Mouse (Mus musculus) hindbrain, embryonic 16.5 days (tissue): ENCODE results near the gene Ffar3. TPM values are rescaled to one million over a fixed set of nuclear protein-coding genes. Genes with fewer than 3 reads are reported as not detected.

Experiments
- ATAC-seq: fragments of 200-750 bp; cut with Nextera tagmentation; 2 replicates; pipeline ENCODE4 v1.8.0; 2017; ENCODE audit warnings: moderate TSS enrichment, moderate library complexity
- H3K27ac ChIP-seq: fragments of 300-500 bp; sonication (generic); 2 replicates; pipeline ENCODE4 v1.5.1; 2014; ENCODE audit warnings: low read depth, mild to moderate bottlenecking, control low read depth, low read length, moderate library complexity
- H3K27me3 ChIP-seq: fragments of 300-500 bp; sonication (generic); replicated peaks from 2 replicates; pipeline ENCODE4 v1.6.1; 2014; ENCODE audit warnings: low read length; ENCODE audit not compliant: control insufficient read depth, insufficient read depth
- H3K36me3 ChIP-seq: fragments of 300-500 bp; sonication (generic); 2 replicates; pipeline ENCODE4 v1.6.1; 2014; ENCODE audit warnings: mild to moderate bottlenecking, low read length, moderate library complexity, mixed read lengths; ENCODE audit not compliant: control insufficient read depth, insufficient read depth
- H3K4me1 ChIP-seq: fragments of 300-500 bp; sonication (generic); 2 replicates; pipeline ENCODE4 v1.6.1; 2014; ENCODE audit warnings: low read depth, low read length; ENCODE audit not compliant: control insufficient read depth, insufficient read depth
- H3K4me2 ChIP-seq: fragments of 300-500 bp; sonication (generic); 2 replicates; pipeline ENCODE4 v1.6.1; 2014; ENCODE audit warnings: mild to moderate bottlenecking, low read length, control low read depth, moderate library complexity
- H3K4me3 ChIP-seq: fragments of 300-500 bp; sonication (generic); 2 replicates; pipeline ENCODE4 v1.5.1; 2014; ENCODE audit warnings: mild to moderate bottlenecking, low read length, control low read depth, moderate library complexity
- H3K9ac ChIP-seq: fragments of 300-500 bp; sonication (generic); 2 replicates; pipeline ENCODE4 v1.6.1; 2014; ENCODE audit warnings: low read depth, mild to moderate bottlenecking, control low read depth, low read length, moderate library complexity
- H3K9me3 ChIP-seq: fragments of 300-500 bp; sonication (generic); 2 replicates; pipeline ENCODE4 v1.6.1; 2014; ENCODE audit warnings: mild to moderate bottlenecking, low read length, moderate library complexity; ENCODE audit not compliant: control insufficient read depth
- WGBS: fragments of 180-500 bp; shearing (Covaris S2); extraction: QIAGEN DNeasy Blood & Tissue Kit; methylation state at CpG from one replicate; pipeline ENCODE4 v1.1.7; 2014; 5-methylcytosine and 5-hydroxymethylcytosine counted together
- polyA plus RNA-seq: library from polyadenylated mRNA; unstranded; fragments of >200 nt; fragmentation: Nextera tagmentation; extraction: Ambion mirVana; gene quantifications from 2 replicates; pipeline ENCODE4 v1.2.1, GENCODE M21; 2015

Ffar3 gene
- polyA plus RNA-seq, 1 experiment from 2014 or later = 0.21 TPM

GRCm38 (mm10) chr7:30820131-30820530 lies 35.8 kb downstream of the Ffar3 start:
- H3K27me3 ChIP-seq = 0 out of 2 replicates have a peak, but pooled peaks cover 2% of the 10 kb centered on the region
- H3K36me3 ChIP-seq = no peaks in the 10 kb centered on the region
- H3K4me2 ChIP-seq = no peak overlapping the region
- no peak overlapping the region for H3K9ac ChIP-seq
- H3K9me3 ChIP-seq = no peaks in the 10 kb centered on the region
- WGBS = 74% methylated on average over 6 of the region's 6 CpGs
- no peak overlapping the region for H3K27ac ChIP-seq
- ATAC-seq = no peak
- no peak overlapping the region for H3K4me3 ChIP-seq
- H3K4me1 ChIP-seq = no peaks in the 10 kb centered on the region

- no peaks in the 10 kb centered on the region for H3K4me1 ChIP-seq
- no peaks in the 10 kb centered on the region for H3K9me3 ChIP-seq
- no peak overlapping the region for H3K4me3 ChIP-seq
- H3K27me3 ChIP-seq = no peaks in the 10 kb centered on the region
- no peak overlapping the region for H3K9ac ChIP-seq
- WGBS = 42% methylated on average over 6 of the region's 6 CpGs
- no peak overlapping the region for H3K27ac ChIP-seq
- no peak overlapping the region for H3K4me2 ChIP-seq
- no peaks in the 10 kb centered on the region for H3K36me3 ChIP-seq
- 0 out of 2 replicates have a peak, but pooled peaks have one; percentile 40 for ATAC-seq
These were observed 43.6 kb downstream of the Ffar3 start for GRCm38 (mm10) chr7:30812291-30812807.

GRCm38 (mm10) chr7:30811757-30812290 lies 44.2 kb downstream of the Ffar3 start:
- no peak overlapping the region for H3K27ac ChIP-seq
- 57% methylated on average over 9 of the region's 9 CpGs for WGBS

GRCm38 (mm10) chr7:30810319-30810718 lies 45.7 kb downstream of the Ffar3 start:
- ATAC-seq = no peak
- no peaks in the 10 kb centered on the region for H3K27me3 ChIP-seq
- no peaks in the 10 kb centered on the region for H3K4me1 ChIP-seq
- H3K36me3 ChIP-seq = no peaks in the 10 kb centered on the region
- H3K4me3 ChIP-seq = no peak overlapping the region
- H3K27ac ChIP-seq = no peak overlapping the region
- no peaks in the 10 kb centered on the region for H3K9me3 ChIP-seq
- no peak overlapping the region for H3K9ac ChIP-seq
- no peak overlapping the region for H3K4me2 ChIP-seq
- 61% methylated on average over 6 of the region's 6 CpGs for WGBS

More at GRCm38 (mm10) chr7:30811757-30812290, 44.2 kb downstream of the Ffar3 start:
- H3K4me3 ChIP-seq = no peak overlapping the region
- no peaks in the 10 kb centered on the region for H3K4me1 ChIP-seq
- H3K9ac ChIP-seq = no peak overlapping the region
- H3K27me3 ChIP-seq = no peaks in the 10 kb centered on the region
- ATAC-seq = no peak
- no peak overlapping the region for H3K4me2 ChIP-seq
- no peaks in the 10 kb centered on the region for H3K36me3 ChIP-seq
- no peaks in the 10 kb centered on the region for H3K9me3 ChIP-seq

GRCm38 (mm10) chr7:30805924-30806323 lies 50.1 kb downstream of the Ffar3 start:
- peaks cover 6% of the 10 kb centered on the region for H3K9me3 ChIP-seq
- 52% methylated on average over 6 of the region's 6 CpGs for WGBS
- H3K4me1 ChIP-seq = no peaks in the 10 kb centered on the region
- H3K36me3 ChIP-seq = no peaks in the 10 kb centered on the region
- no peak overlapping the region for H3K27ac ChIP-seq
- no peak for ATAC-seq
- no peaks in the 10 kb centered on the region for H3K27me3 ChIP-seq
- no peak overlapping the region for H3K4me3 ChIP-seq
- no peak overlapping the region for H3K9ac ChIP-seq
- no peak overlapping the region for H3K4me2 ChIP-seq

Other genes starting within 250 kb of the Ffar3 start
- gene Upk1a, start 243.3 kb downstream of the Ffar3 start, polyA plus RNA-seq = 0.70 and 0.72 TPM in 2 replicates
- gene Cox6b1, start 230.0 kb downstream of the Ffar3 start, polyA plus RNA-seq = 1,112 and 1,310 TPM in 2 replicates
- not detected in 2 replicates for gene Etv2, start 220.3 kb downstream of the Ffar3 start, polyA plus RNA-seq
- 125 and 128 TPM in 2 replicates for gene Rbm42, start 205.9 kb downstream of the Ffar3 start, polyA plus RNA-seq
- 25.7 and 28.8 TPM in 2 replicates for gene Haus5, start 191.2 kb downstream of the Ffar3 start, polyA plus RNA-seq
- gene Pmis2, start 184.6 kb downstream of the Ffar3 start, polyA plus RNA-seq = not detected in 2 replicates
- gene 2200002J24Rik, start 157.3 kb downstream of the Ffar3 start, polyA plus RNA-seq = not detected in 2 replicates
- 3.0 and 3.7 TPM in 2 replicates for gene Atp4a, start 144.0 kb downstream of the Ffar3 start, polyA plus RNA-seq
- 278 and 301 TPM in 2 replicates for gene Tmem147, start 126.6 kb downstream of the Ffar3 start, polyA plus RNA-seq
- 0.82 and 1.1 TPM in 2 replicates for gene Gapdhs, start 112.5 kb downstream of the Ffar3 start, polyA plus RNA-seq
- 0.98 and 1.0 TPM in 2 replicates for gene Sbsn, start 104.7 kb downstream of the Ffar3 start, polyA plus RNA-seq
- gene Dmkn, start 92.4 kb downstream of the Ffar3 start, polyA plus RNA-seq = 1.8 and 2.2 TPM in 2 replicates
- 0.38 TPM in 1 of 2 replicates, not detected in the other for gene Krtdap, start 68.3 kb downstream of the Ffar3 start, polyA plus RNA-seq
- gene Ffar2, start 32.4 kb downstream of the Ffar3 start, polyA plus RNA-seq = 0.10 and 0.25 TPM in 2 replicates
- gene Ffar1, start 5.4 kb upstream of the Ffar3 start, polyA plus RNA-seq = 0.06 TPM in 1 of 2 replicates, not detected in the other
- gene Cd22, start 24.2 kb upstream of the Ffar3 start, polyA plus RNA-seq = 0.26 TPM in 1 of 2 replicates, not detected in the other
- gene Mag, start 58.7 kb upstream of the Ffar3 start, polyA plus RNA-seq = 5.3 and 5.8 TPM in 2 replicates
- gene Hamp2, start 68.5 kb upstream of the Ffar3 start, polyA plus RNA-seq = 0.44 TPM in 1 of 2 replicates, not detected in the other
- not detected in 2 replicates for gene Hamp, start 87.9 kb upstream of the Ffar3 start, polyA plus RNA-seq
- 25.7 and 27.3 TPM in 2 replicates for gene Usf2, start 100.6 kb upstream of the Ffar3 start, polyA plus RNA-seq
- gene Lsr, start 117.3 kb upstream of the Ffar3 start, polyA plus RNA-seq = 24.1 and 27.8 TPM in 2 replicates
- gene Fam187b, start 117.6 kb upstream of the Ffar3 start, polyA plus RNA-seq = 0.63 and 0.82 TPM in 2 replicates
- gene Fxyd5, start 186.3 kb upstream of the Ffar3 start, polyA plus RNA-seq = 24.4 and 32.9 TPM in 2 replicates
- 324 and 417 TPM in 2 replicates for gene Fxyd7, start 195.3 kb upstream of the Ffar3 start, polyA plus RNA-seq
- 69.4 and 89.9 TPM in 2 replicates for gene Fxyd1, start 201.0 kb upstream of the Ffar3 start, polyA plus RNA-seq
- gene Lgi4, start 203.2 kb upstream of the Ffar3 start, polyA plus RNA-seq = 0.50 and 0.65 TPM in 2 replicates
- gene Fxyd3, start 220.5 kb upstream of the Ffar3 start, polyA plus RNA-seq = 0.43 and 0.95 TPM in 2 replicates